Mouse (Mus musculus): ENCODE measurements around the gene 4933402D24Rik. TPM values are rescaled to one million over a fixed set of nuclear protein-coding genes. Genes with fewer than 3 reads are reported as not detected.

4933402D24Rik gene
- total and polyA plus RNA-seq, 3 experiments = not detected

GRCm38 (mm10) chr1:63730240-63730771, 38.8 kb downstream of the 4933402D24Rik start, which contains the start of the genes Mdh1b and Fastkd2:
Gene Mdh1b (minus strand): TSS chr1:63730318.
Gene Fastkd2 (plus strand): TSS chr1:63730614.
- Histone ChIP-seq H3K9ac (ENCODE audit: low read depth, low read length) (peak within 1 kb of the TSS; percentile 19), H3K79me2 (replicated peaks; ENCODE audit: control insufficient read depth, insufficient read depth, low read length) (no peaks in the 10 kb centered on the region), H3K27me3 (ENCODE audit: control insufficient read depth, insufficient read depth, low read length) (no peaks in the 10 kb centered on the region), H3K36me3 (ENCODE audit: control insufficient read depth, insufficient read depth, low read length) (peaks cover 10% of the 10 kb centered on the region), H3K27ac (peak within 1 kb of the TSS; percentile 62), H3K4me3 (peak within 1 kb of the TSS; percentile 76), H3K4me1 (ENCODE audit: control insufficient read depth, insufficient read depth, low read length) (peaks cover 3% of the 10 kb centered on the region)
- TF ChIP-seq CTCF (IDR thresholded peaks at IDR 0.05) (peak; percentile 56), EP300 (IDR thresholded peaks at IDR 0.05; ENCODE audit: insufficient read depth, low read depth, low read length) (peak; percentile 69; the same call in 1 of the 2 replicates), POLR2A (IDR thresholded peaks at IDR 0.05; ENCODE audit: insufficient read depth, low read depth, low read length) (0 out of 2 replicates have a peak, but pooled peaks have one; percentile 44)
- intact Hi-C loops (cut with DNase I) = loop anchor here (10.0 kb wide), 1 partner anchor 394 kb away; the partner anchor contains the start of gene Klf7
- WGBS = under 1% methylated on average over 31 of the region's 31 CpGs
- DNase-seq = peak; percentile 87 to 88

DNA sequence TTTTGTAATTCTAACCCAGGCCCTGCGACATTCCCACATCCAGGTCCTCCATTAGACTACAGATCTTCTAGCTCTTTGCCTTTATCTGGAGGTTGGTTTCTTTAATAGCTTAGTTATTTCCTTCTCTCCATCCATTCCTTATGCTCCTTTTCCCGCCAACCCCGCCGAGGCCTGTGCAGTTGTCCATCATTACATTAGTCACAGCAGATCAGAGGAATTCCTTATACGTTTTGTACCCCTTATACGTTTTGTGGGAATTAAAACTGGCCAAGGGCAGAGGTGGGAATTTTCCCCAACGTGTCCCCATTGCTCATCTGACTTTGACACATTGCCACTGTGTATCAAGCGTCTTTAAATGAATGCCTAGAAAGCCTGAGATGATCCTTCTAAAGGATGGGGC, 39.3 kb downstream of the 4933402D24Rik start:
- 60% methylated on average over 8 of the region's 8 CpGs for WGBS
- no peak overlapping the region for H3K9ac ChIP-seq (ENCODE audit: low read depth, low read length)

DNA sequence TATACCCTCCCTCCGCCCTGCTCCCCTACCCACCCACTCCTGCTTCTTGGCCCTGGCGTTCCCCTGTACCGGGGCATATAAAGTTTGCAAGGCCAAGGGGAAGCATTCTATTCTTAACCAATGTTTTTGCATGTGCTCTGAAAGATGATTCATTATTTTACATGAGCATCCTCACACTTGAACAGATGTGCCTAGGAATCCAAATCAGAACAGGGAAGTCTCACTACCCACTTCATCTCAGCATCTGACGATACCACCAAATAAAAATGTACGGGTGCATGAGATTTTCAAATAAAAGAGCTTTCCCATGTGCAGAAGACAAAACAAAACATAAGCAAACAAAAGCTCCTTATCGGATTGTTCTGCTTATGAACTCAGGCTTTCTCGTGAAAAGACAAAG, 48.9 kb downstream of the 4933402D24Rik start:
- Histone ChIP-seq H3K27ac (no peak overlapping the region), H3K4me3 (no peak overlapping the region), H3K36me3 (ENCODE audit: control insufficient read depth, insufficient read depth, low read length) (no peaks in the 10 kb centered on the region), H3K27me3 (ENCODE audit: control insufficient read depth, insufficient read depth, low read length) (0 out of 2 replicates have a peak, but pooled peaks cover 1% of the 10 kb centered on the region), H3K4me1 (ENCODE audit: control insufficient read depth, insufficient read depth, low read length) (no peaks in the 10 kb centered on the region), H3K9ac (ENCODE audit: low read depth, low read length) (no peak overlapping the region), H3K79me2 (replicated peaks; ENCODE audit: control insufficient read depth, insufficient read depth, low read length) (no peaks in the 10 kb centered on the region)
- TF ChIP-seq POLR2A (IDR thresholded peaks at IDR 0.05; ENCODE audit: insufficient read depth, low read depth, low read length) (no peak), CTCF (IDR thresholded peaks at IDR 0.05) (no peak), EP300 (IDR thresholded peaks at IDR 0.05; ENCODE audit: insufficient read depth, low read depth, low read length) (no peak)
- 78% methylated on average over 7 of the region's 7 CpGs for whole genome bisulfite sequencing
- no peak for DNase-seq
- intact Hi-C loops (cut with DNase I) = no loop called here

More for the DNA sequence above, 39.3 kb downstream of the 4933402D24Rik start:
- peaks cover 3% of the 10 kb centered on the region for H3K4me1 ChIP-seq (ENCODE audit: control insufficient read depth, insufficient read depth, low read length)
- H3K79me2 ChIP-seq (replicated peaks; ENCODE audit: control insufficient read depth, insufficient read depth, low read length) = no peaks in the 10 kb centered on the region
- H3K27ac ChIP-seq = no peak overlapping the region; the same call in 1 of the 2 replicates
- 0 out of 2 replicates have a peak, but pooled peaks cover 1% of the 10 kb centered on the region for H3K27me3 ChIP-seq (ENCODE audit: control insufficient read depth, insufficient read depth, low read length)
- peaks cover 10% of the 10 kb centered on the region for H3K36me3 ChIP-seq (ENCODE audit: control insufficient read depth, insufficient read depth, low read length)
- no peak for DNase-seq
- peak overlapping the region; percentile 76 for H3K4me3 ChIP-seq
- TF ChIP-seq CTCF (IDR thresholded peaks at IDR 0.05) (no peak), EP300 (IDR thresholded peaks at IDR 0.05; ENCODE audit: insufficient read depth, low read depth, low read length) (no peak), POLR2A (IDR thresholded peaks at IDR 0.05; ENCODE audit: insufficient read depth, low read depth, low read length) (no peak)
- intact Hi-C loops (cut with DNase I) = loop anchor here (10.0 kb wide), 1 partner anchor 395 kb away; the partner anchor contains the start of gene Klf7

- H3K27me3 ChIP-seq (ENCODE audit: control insufficient read depth, insufficient read depth, low read length) = no peaks in the 10 kb centered on the region
- H3K4me3 ChIP-seq = no peak overlapping the region
- TF ChIP-seq CTCF (IDR thresholded peaks at IDR 0.05) (no peak), POLR2A (IDR thresholded peaks at IDR 0.05; ENCODE audit: insufficient read depth, low read depth, low read length) (no peak), EP300 (IDR thresholded peaks at IDR 0.05; ENCODE audit: insufficient read depth, low read depth, low read length) (no peak)
- intact Hi-C loops (cut with DNase I) = no loop called here
- no peaks in the 10 kb centered on the region for H3K79me2 ChIP-seq (replicated peaks; ENCODE audit: control insufficient read depth, insufficient read depth, low read length)
- no peaks in the 10 kb centered on the region for H3K36me3 ChIP-seq (ENCODE audit: control insufficient read depth, insufficient read depth, low read length)
- no peak for DNase-seq
- WGBS = 52% methylated on average over 3 of the region's 3 CpGs
- H3K4me1 ChIP-seq (ENCODE audit: control insufficient read depth, insufficient read depth, low read length) = no peaks in the 10 kb centered on the region
- no peak overlapping the region for H3K9ac ChIP-seq (ENCODE audit: low read depth, low read length)
- H3K27ac ChIP-seq = no peak overlapping the region
Measured at GRCm38 (mm10) chr1:63708876-63709275, 60.2 kb downstream of the 4933402D24Rik start.

DNA sequence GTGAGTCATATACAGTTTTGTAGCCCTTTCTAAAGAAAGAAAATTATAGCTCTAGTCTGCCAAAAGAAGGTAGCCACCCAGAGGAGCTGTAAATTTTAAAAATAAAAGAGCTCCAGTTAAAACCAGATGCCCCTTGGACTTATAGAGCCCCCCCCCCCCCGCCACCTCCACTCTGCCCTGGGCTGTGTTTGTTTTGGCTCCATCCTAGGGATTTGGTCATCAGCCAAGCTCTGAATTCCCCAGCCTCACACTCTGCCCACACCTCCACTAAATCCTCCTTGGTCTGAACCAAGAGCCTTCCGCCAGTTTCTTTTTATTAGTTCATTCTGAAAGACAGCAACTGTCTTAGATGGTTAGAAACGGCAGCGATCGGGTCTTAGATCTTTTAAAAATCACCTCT, 63.3 kb downstream of the 4933402D24Rik start:
- TF ChIP-seq EP300 (IDR thresholded peaks at IDR 0.05; ENCODE audit: insufficient read depth, low read depth, low read length) (no peak), POLR2A (IDR thresholded peaks at IDR 0.05; ENCODE audit: insufficient read depth, low read depth, low read length) (no peak), CTCF (IDR thresholded peaks at IDR 0.05) (no peak)
- Histone ChIP-seq H3K9ac (ENCODE audit: low read depth, low read length) (no peak overlapping the region), H3K79me2 (replicated peaks; ENCODE audit: control insufficient read depth, insufficient read depth, low read length) (no peaks in the 10 kb centered on the region), H3K4me1 (ENCODE audit: control insufficient read depth, insufficient read depth, low read length) (no peaks in the 10 kb centered on the region), H3K27me3 (ENCODE audit: control insufficient read depth, insufficient read depth, low read length) (no peaks in the 10 kb centered on the region), H3K27ac (no peak overlapping the region), H3K36me3 (ENCODE audit: control insufficient read depth, insufficient read depth, low read length) (no peaks in the 10 kb centered on the region), H3K4me3 (no peak overlapping the region)
- no peak for DNase-seq
- intact Hi-C loops (cut with DNase I) = no loop called here
- 43% methylated on average over 5 of the region's 5 CpGs for WGBS

Other genes starting within 250 kb of the 4933402D24Rik start
- not detected for gene Gm39653, start 153.3 kb downstream of the 4933402D24Rik start, total RNA-seq (2021)
- not detected in 2 replicates for gene Gm39653, start 153.3 kb downstream of the 4933402D24Rik start, polyA plus RNA-seq (2012; rRNA removed)
- gene Dytn, start 82.3 kb downstream of the 4933402D24Rik start, total RNA-seq (2021) = not detected
- gene Dytn, start 82.3 kb downstream of the 4933402D24Rik start, polyA plus RNA-seq (2012; rRNA removed) = not detected in 2 replicates
- gene Mdh1b, start 38.9 kb downstream of the 4933402D24Rik start, total RNA-seq (2021) = not detected
- gene Mdh1b, start 38.9 kb downstream of the 4933402D24Rik start, polyA plus RNA-seq (2012; rRNA removed) = 0.33 TPM in 1 of 2 replicates, not detected in the other
- gene Fastkd2, start 38.7 kb downstream of the 4933402D24Rik start, total RNA-seq (2021) = 10 to 100 TPM; 27.1 to 36.1 TPM
- 6.7 and 19.5 TPM in 2 replicates for gene Fastkd2, start 38.7 kb downstream of the 4933402D24Rik start, polyA plus RNA-seq (2012; rRNA removed)

Measured in heart, adult 2 months (tissue).